Mouse (Mus musculus) stomach, postnatal 0 days (tissue): ENCODE measurements at regions not wholly inside any gene's neighbourhood (a gene's known extent, or its start where the extent isn't known, plus 50 kb on each side); places are given as distances from the start of the nearest gene placed in this dataset.

Source experiments
- ATAC-seq: fragments of 200-750 bp; cut with Nextera tagmentation; 2 replicates; pipeline ENCODE4 v1.8.0; 2017; ENCODE audit not compliant: low FRiP score, low TSS enrichment
- DNase-seq: peaks from one replicate; pipeline ENCODE4 v3.0.0-alpha.2; 2016; ENCODE audit warnings: low spot score
- H3K27ac ChIP-seq: fragments of 300-500 bp; sonication (generic); replicated peaks from 2 replicates; pipeline ENCODE4 v1.5.1; 2014; ENCODE audit warnings: mild to moderate bottlenecking, control low read depth
- H3K27me3 ChIP-seq: fragments of 300-500 bp; sonication (generic); 2 replicates; pipeline ENCODE4 v1.6.1; 2014; ENCODE audit warnings: low read length; ENCODE audit not compliant: control insufficient read depth, insufficient read depth
- H3K36me3 ChIP-seq: fragments of 300-500 bp; sonication (generic); 2 replicates; pipeline ENCODE4 v1.6.1; 2014; ENCODE audit warnings: low read length, mixed read lengths; ENCODE audit not compliant: control insufficient read depth, insufficient read depth
- H3K4me1 ChIP-seq: fragments of 300-500 bp; sonication (generic); replicated peaks from 2 replicates; pipeline ENCODE4 v1.6.1; 2014; ENCODE audit warnings: antibody characterized with exemption; ENCODE audit not compliant: control insufficient read depth, insufficient read depth
- H3K4me2 ChIP-seq: fragments of 300-500 bp; sonication (generic); replicated peaks from 2 replicates; pipeline ENCODE4 v1.6.1; 2014; ENCODE audit warnings: low read depth, mild to moderate bottlenecking, control low read depth, moderate library complexity
- H3K4me3 ChIP-seq: fragments of 300-500 bp; sonication (generic); 2 replicates; pipeline ENCODE4 v1.5.1; 2014; ENCODE audit warnings: low read depth, low read length, control low read depth
- H3K9ac ChIP-seq: fragments of 300-500 bp; sonication (generic); 2 replicates; pipeline ENCODE4 v1.6.1; 2014; ENCODE audit warnings: mild to moderate bottlenecking, low read length, control low read depth, mixed read lengths
- H3K9me3 ChIP-seq: fragments of 300-500 bp; sonication (generic); 2 replicates; pipeline ENCODE4 v1.6.1; 2016; ENCODE audit warnings: low read length; ENCODE audit not compliant: control insufficient read depth
- CTCF ChIP-seq: IDR thresholded peaks from 2 replicates; pipeline ENCODE4 v1.5.1; 2016; ENCODE audit warnings: antibody characterized with exemption, low read depth, mild to moderate bottlenecking, moderate library complexity
- EP300 ChIP-seq: optimal IDR thresholded peaks from 2 replicates; pipeline ENCODE3; 2016; ENCODE audit warnings: antibody characterized with exemption
- WGBS: fragments of 180-500 bp; shearing (Covaris S2); extraction: QIAGEN DNeasy Blood & Tissue Kit; methylation state at CpG from one replicate; pipeline ENCODE4 v1.1.7; 2014; 5-methylcytosine and 5-hydroxymethylcytosine counted together

DNA sequence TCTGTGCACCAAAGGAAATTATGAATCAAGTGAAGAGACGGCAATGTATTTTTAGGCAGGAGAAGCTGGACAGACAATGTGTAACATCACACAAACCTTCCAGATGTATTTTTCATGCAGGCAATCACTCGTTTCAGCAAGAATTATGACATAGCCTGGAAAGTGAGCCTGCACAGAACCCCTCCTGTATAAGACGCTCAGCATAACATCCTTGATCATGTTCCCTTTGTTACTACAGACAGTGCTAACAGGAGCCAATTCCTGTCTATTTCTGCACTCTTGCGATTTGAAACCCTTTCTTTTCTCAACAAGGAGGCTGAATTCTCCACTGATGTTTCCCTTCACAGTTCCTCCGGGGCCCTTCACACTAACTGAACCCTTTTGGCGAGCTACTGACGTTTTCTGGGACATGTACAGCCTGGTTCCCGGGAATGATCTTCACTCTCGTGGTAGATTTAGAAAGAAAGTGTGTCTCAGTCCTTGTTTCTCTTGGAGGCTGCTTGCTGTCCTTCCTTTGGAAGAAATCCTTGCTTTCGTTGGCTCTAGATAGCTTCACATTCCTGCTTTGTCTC is 243.9 kb upstream of the Sel1l start:
- WGBS = 49% methylated on average over 10 of the region's 10 CpGs
- Histone ChIP-seq H3K4me2 (no peak overlapping the region), H3K9ac (no peak overlapping the region), H3K27ac (no peak overlapping the region), H3K4me1 (no peaks in the 10 kb centered on the region), H3K36me3 (no peaks in the 10 kb centered on the region), H3K27me3 (no peaks in the 10 kb centered on the region), H3K9me3 (no peaks in the 10 kb centered on the region), H3K4me3 (no peak overlapping the region)
- DNase-seq (peak; percentile 14), ATAC-seq (no peak)
- TF ChIP-seq CTCF (no peak), EP300 (no peak)

DNA sequence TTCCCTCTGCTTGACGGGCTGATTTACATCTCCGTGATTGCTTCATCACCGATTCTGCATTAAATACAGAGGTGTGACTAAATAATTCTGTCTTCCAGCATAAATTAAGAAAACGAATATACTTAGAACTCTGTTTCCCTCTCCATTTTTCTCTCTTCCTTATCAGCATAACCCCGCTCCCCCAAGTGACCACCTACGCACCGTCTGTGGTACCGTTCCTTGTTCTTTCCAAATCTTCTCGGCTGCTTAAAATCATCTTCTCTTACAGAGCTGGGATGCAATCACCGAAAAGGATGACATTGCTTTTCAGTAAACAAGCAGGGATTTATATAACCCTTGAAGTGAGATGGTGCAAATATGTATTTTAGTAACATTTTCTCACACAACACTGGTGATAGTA is 224.3 kb upstream of the Sel1l start:
- Histone ChIP-seq H3K4me1 (no peaks in the 10 kb centered on the region), H3K27me3 (no peaks in the 10 kb centered on the region), H3K9ac (no peak overlapping the region), H3K9me3 (no peaks in the 10 kb centered on the region), H3K36me3 (no peaks in the 10 kb centered on the region), H3K27ac (no peak overlapping the region), H3K4me2 (no peak overlapping the region), H3K4me3 (no peak overlapping the region)
- ATAC-seq = no peak
- DNase-seq = no peak
- 83% methylated on average over 10 of the region's 10 CpGs for WGBS
- no peak for TF ChIP-seq CTCF

DNA sequence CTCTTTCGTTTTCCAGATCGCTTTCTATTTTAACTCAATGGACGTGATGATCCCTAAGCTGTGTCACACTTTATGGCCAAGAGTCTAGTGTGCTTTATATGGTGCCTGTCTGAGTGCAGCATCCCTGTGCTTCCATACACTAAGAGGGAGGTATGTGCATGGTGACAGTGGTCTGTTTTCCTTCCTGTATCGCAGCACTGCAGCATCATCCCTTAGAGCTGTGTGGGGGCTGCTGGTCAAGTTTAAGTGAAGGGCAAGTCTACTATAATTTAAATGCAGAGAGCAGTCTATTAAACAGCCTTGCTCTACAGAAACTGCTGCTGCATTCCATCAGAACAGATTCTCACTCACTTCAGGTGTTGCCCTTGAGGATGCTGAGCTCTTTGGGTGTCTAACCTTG is 213.8 kb upstream of the Sel1l start:
- ATAC-seq = no peak
- DNase-seq = no peak
- Histone ChIP-seq H3K27ac (no peak overlapping the region), H3K9me3 (no peaks in the 10 kb centered on the region), H3K9ac (no peak overlapping the region), H3K4me2 (no peak overlapping the region), H3K27me3 (no peaks in the 10 kb centered on the region), H3K36me3 (no peaks in the 10 kb centered on the region), H3K4me1 (no peaks in the 10 kb centered on the region), H3K4me3 (no peak overlapping the region)
- no peak for TF ChIP-seq CTCF
- TF ChIP-seq EP300 = no peak
- 86% methylated on average over 4 of the region's 4 CpGs for WGBS

DNA sequence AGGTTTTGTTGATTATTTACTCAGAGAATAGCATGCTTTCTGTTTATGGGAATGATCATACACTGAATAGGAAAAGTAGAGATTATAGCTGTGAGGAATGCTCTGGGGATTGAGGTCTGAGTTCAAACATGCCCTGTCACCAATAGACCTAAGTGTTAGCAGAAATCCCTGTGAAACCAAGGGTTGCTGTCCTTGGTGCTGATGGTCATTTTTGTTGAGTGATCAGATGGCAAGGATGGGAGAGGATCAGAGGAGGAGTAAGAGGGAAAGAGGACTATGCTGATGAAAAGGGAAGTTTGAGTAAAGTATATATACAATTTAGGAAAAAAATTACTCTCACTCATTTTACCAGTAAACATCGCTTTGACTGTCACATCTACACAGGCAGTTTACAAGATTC is 191.5 kb upstream of the Sel1l start:
- DNase-seq (no peak), ATAC-seq (no peak)
- Histone ChIP-seq H3K4me2 (no peak overlapping the region), H3K9me3 (no peaks in the 10 kb centered on the region), H3K27me3 (no peaks in the 10 kb centered on the region), H3K4me1 (no peaks in the 10 kb centered on the region), H3K9ac (no peak overlapping the region), H3K4me3 (no peak overlapping the region), H3K36me3 (no peaks in the 10 kb centered on the region), H3K27ac (no peak overlapping the region)
- TF ChIP-seq EP300 = no peak
- no peak for TF ChIP-seq CTCF
- 65% methylated on average over 1 of the region's 1 CpGs for WGBS

DNA sequence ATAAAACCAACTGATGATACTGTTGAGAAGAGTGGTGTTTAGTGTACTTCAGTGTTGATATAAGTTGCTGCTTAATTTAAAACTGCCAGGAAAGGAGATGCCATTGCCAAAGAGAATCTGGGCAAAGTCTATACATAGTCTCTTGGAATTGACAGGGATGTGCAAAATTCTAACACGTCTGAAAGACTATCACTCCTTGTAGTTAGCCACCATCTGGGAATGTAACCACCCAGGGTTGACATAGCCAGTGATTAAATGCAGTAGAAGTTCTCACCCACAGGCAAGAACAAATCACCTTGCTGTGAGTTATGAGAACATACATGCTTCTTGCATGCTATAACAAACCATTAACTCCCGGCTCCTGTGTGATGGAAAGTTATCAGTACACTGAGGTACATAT is 180.2 kb upstream of the Sel1l start:
- no peak overlapping the region for H3K4me3 ChIP-seq
- H3K4me1 ChIP-seq = no peaks in the 10 kb centered on the region
- no peaks in the 10 kb centered on the region for H3K9me3 ChIP-seq
- no peaks in the 10 kb centered on the region for H3K36me3 ChIP-seq
- no peak overlapping the region for H3K4me2 ChIP-seq
- no peak overlapping the region for H3K9ac ChIP-seq
- no peak overlapping the region for H3K27ac ChIP-seq
- H3K27me3 ChIP-seq = no peaks in the 10 kb centered on the region
- WGBS = 76% methylated on average over 2 of the region's 2 CpGs
- ATAC-seq (no peak), DNase-seq (no peak)
- TF ChIP-seq CTCF (no peak), EP300 (no peak)

DNA sequence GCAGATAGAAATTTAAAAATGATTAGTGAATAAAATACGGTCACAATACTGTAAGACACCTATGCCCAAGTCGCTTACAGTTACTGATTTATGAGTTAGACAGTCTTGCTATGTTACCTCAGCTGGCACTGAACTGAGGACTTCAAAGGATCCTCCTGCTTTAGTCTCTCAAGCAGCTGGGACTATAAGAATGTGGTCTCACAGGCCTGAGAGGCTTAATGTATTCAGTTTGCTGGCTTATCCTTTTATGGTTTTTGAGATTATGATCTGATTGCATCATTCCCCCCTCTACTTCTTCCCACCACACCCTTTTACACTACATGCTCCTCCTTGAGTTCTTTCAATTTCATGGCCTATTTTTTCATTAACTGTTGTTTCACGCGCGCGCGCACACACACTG is 179.4 kb upstream of the Sel1l start:
- Histone ChIP-seq H3K9me3 (no peaks in the 10 kb centered on the region), H3K27me3 (no peaks in the 10 kb centered on the region), H3K36me3 (no peaks in the 10 kb centered on the region), H3K4me2 (no peak overlapping the region), H3K4me3 (no peak overlapping the region), H3K4me1 (no peaks in the 10 kb centered on the region), H3K27ac (no peak overlapping the region), H3K9ac (no peak overlapping the region)
- TF ChIP-seq CTCF (no peak), EP300 (no peak)
- 78% methylated on average over 7 of the region's 7 CpGs for WGBS
- DNase-seq = no peak
- ATAC-seq = no peak
